Mouse (Mus musculus): ENCODE results near the gene Aqp5.

Aqp5 gene

GRCm38 (mm10) chr15:99643832-99644231 lies 53.2 kb downstream of the Aqp5 start:
- no peak for DNase-seq

All from right cerebral cortex, adult 18-20 months (tissue).